Mouse (Mus musculus): ENCODE results near the gene Ptpn23. TPM values are rescaled to one million over a fixed set of nuclear protein-coding genes. Genes with fewer than 3 reads are reported as not detected.
A peak's percentile ranks its signal among the peaks of the same experiment; 100 is the strongest.

Ptpn23 gene
- total RNA-seq, 2 experiments from 2014 or later, result 52.6 to 53.8 TPM

GRCm38 (mm10) chr9:110342008-110342407, 66.0 kb downstream of the Ptpn23 start:
- intact Hi-C loops (cut with DNase I), result no loop called here
- DNase-seq (ENCODE audit: low spot score in 2 of 2), result peak; percentile 31 to 66

GRCm38 (mm10) chr9:110340037-110340750, 67.8 kb downstream of the Ptpn23 start:
- intact Hi-C loops (cut with DNase I), result no loop called here
- DNase-seq (ENCODE audit: low spot score in 2 of 2), result no peak

Other genes with a start within 250 kb of the Ptpn23 start
- gene Cspg5, start 164.4 kb downstream of the Ptpn23 start, total RNA-seq (2021), result 100 to 1,000 TPM; 376 to 397 TPM
- gene Elp6, start 103.0 kb downstream of the Ptpn23 start, total RNA-seq (2021), result 10 to 100 TPM; 12.7 to 13.3 TPM
- gene Scap, start 74.9 kb downstream of the Ptpn23 start, total RNA-seq (2021), result 10 to 100 TPM; 87.6 to 95.2 TPM
- gene Ngp, start 11.5 kb upstream of the Ptpn23 start, total RNA-seq (2021), result not detected
- gene Klhl18, start 68.5 kb upstream of the Ptpn23 start, total RNA-seq (2021), result 10 to 100 TPM; 26.8 to 29.9 TPM
- 1 to 10 TPM; 3.6 to 4.0 TPM for gene Kif9, start 68.7 kb upstream of the Ptpn23 start, total RNA-seq (2021)
- gene Setd2, start 124.4 kb upstream of the Ptpn23 start, total RNA-seq (2021), result 10 to 100 TPM; 68.9 to 74.9 TPM
- 1 to 10 TPM; 1.3 TPM for gene Nradd, start 216.2 kb upstream of the Ptpn23 start, total RNA-seq (2021)
- 10 to 100 TPM in 1 of 2 experiments, 1 to 10 TPM in 1; 9.3 to 14.4 TPM for gene Nbeal2, start 245.9 kb upstream of the Ptpn23 start, total RNA-seq (2021)
- gene Ccdc12, start 248.3 kb upstream of the Ptpn23 start, total RNA-seq (2021), result 10 to 100 TPM; 47.2 to 55.7 TPM